Mouse (Mus musculus): ENCODE measurements around the gene Pdzrn3. TPM values are rescaled to one million over a fixed set of nuclear protein-coding genes. Genes with fewer than 3 reads are reported as not detected.

Pdzrn3 gene
- total RNA-seq, 2 experiments from 2014 or later: 45.1 to 50.9 TPM

DNA sequence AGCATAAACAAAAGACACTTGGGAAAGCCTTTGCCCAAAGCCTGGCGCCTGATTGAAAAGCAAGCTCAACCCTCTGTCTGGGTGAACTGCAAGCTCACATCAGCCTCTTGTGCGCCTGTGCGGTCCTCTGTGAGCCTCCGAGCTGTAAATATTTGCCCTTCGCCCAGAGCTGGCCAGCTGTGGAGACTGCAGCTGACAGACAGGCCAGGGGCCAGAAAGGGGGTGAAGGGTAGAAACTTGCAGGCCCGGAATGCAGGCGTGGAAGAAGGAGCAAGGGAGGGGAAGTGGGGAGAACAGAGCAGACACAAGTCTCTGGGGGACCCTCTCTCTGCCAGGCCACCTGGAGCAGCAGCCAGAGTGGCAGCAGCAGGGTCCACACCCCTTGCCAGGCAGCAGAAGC, 3.0 kb downstream of the Pdzrn3 start:
- DNase-seq (ENCODE audit: low spot score in 2 of 2): no peak

DNA sequence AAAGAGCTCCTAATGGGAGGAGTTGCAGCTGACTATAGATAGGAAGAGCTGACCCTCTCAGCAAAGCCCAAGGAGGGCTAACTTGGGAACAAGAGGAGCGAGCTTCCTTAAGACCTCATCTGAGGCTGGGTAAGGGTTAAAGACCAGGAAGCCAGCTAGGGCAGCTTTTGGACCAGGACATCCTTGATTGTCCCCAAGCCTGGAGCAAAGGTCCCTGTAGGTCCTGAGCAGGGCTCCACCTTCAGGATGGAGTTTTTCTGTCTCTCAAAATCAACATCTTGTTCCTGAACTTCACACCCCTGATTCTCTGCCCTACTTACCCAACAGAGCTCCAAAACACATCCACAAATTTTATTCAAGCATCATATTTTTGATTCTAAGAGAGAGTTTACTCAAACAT, 3.5 kb downstream of the Pdzrn3 start:
- intact Hi-C loops (cut with DNase I): loop anchor here (10.0 kb wide), 1 partner anchor 241 kb away; no protein-coding TSS in a partner anchor
- no peak for DNase-seq (ENCODE audit: low spot score in 2 of 2)

More for the DNA sequence above, 3.0 kb downstream of the Pdzrn3 start:
- intact Hi-C loops (cut with DNase I): loop anchor here (5.0 to 10.0 kb wide), 2 partner anchors 107 to 240 kb away; no protein-coding TSS in a partner anchor

DNA sequence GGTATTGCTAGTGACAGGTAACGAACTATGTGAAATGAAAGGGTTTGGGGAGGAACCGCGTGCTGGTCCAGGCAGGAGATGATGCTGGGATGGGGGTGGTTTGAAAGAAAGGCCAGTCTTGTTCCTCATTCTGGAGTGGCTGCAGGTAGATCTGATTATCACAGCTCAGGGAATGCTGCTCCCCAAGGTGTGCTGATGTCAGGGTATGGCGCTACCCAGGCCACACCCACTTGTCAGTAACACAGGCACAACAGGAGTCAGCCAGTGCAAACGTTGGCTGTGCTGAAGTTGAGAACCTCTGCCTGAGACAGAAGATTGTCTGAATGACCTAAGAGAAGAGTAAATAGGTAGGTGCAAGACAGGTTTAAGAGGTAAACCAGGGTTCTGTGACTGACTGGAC, 4.7 kb downstream of the Pdzrn3 start:
- intact Hi-C loops (cut with DNase I): loop anchor here (10.0 kb wide), 1 partner anchor 242 kb away; no protein-coding TSS in a partner anchor
- DNase-seq (ENCODE audit: low spot score in 2 of 2): no peak

DNA sequence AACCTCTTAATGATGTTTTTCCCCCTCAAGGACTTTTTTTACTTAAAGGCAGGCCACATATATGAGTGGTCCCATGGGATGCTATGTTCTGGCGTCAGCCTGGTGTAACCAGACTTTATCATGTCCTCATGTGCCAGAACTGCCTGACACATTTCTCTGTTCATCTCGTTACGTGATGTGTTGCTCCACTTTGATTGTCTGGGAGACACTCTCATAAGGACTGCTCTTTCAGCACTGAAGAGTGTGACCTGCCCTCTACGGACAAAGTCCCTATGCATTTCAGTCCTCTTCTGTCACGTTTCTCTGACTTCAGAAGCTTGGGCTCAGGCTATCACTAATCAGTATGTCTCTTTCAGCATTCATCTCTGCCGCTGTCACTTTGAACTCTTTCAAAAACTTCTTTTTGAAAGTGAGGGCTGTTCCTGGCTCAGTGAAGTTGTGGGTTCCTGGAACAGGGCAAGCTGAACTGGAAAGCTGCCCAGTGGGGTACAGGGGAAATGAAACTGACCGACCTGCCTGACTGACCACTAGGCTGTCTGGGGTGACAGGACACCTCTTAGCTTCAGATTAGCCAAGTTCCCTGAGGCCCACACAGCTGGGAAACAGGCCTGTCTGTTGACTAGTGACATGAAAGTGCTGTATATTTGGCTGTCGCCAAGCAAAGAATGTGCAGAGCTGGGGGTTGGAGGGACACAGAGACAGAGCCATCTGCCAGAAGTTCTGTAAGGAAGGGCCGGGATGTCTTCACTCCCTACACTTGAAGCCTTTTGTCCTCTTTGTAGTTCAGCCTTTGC, 10.7 kb downstream of the Pdzrn3 start:
- intact Hi-C loops (cut with DNase I): no loop called here
- DNase-seq (ENCODE audit: low spot score in 2 of 2): no peak

DNA sequence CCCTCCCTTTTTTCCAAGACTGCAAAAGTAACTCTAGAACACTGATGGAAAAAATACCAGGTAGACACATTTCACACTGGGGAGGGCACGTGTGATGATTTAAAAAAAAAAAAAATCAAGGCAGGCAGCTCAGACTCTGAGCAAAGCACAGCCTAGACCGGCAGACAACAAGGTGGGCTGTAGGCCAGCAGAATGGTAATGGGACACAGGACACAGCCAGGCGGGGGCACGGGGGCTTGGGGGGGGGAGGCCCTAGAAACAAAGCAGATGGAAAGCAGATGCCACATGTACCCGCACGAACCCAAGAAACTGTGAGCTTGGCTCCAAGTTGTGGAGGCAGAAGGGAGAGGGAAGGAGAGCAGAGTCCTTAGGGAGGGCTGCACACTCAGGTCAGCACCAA, 11.9 kb downstream of the Pdzrn3 start:
- intact Hi-C loops (cut with DNase I): no loop called here
- DNase-seq (ENCODE audit: low spot score in 2 of 2): no peak

DNA sequence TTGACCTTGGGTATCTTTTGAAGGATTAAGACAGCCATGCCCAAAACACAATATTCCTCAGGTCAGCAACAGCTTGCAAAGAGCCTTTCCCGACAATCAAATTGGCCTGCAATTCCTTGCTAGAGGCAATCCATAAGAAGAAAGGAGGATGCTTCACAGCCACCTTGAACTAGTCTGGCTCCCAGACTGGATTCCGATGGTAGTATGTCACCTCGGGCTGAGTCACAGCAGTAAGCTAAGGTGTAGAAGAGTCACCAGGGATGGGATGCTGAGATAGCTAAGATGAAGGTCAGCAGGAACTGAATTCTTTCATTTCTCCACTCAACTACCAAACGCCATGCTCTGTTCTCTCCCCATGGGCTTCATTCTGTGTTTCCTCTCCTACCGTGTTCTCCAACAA, 13.8 kb downstream of the Pdzrn3 start:
- intact Hi-C loops (cut with DNase I): no loop called here
- DNase-seq (ENCODE audit: low spot score in 2 of 2): no peak

DNA sequence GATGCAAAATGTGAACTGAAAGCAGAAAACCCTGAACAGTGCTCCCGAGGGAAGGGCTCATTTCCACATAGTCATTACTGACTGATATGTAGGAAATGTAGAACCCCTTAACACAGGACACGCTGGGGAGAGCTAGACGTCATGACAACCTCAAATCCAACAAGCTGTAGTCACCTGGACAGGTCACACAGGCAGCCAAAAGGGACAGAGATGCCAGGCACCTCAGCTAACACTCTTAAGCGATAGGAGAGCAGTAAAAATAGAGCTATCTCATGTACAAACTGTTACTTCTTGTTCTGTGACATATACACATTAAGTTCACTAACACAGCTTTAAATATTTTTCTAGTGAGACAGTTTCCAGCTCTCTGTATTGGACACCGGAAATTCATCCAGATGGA, 15.0 kb downstream of the Pdzrn3 start:
- no peak for DNase-seq (ENCODE audit: low spot score in 2 of 2)
- intact Hi-C loops (cut with DNase I): no loop called here

DNA sequence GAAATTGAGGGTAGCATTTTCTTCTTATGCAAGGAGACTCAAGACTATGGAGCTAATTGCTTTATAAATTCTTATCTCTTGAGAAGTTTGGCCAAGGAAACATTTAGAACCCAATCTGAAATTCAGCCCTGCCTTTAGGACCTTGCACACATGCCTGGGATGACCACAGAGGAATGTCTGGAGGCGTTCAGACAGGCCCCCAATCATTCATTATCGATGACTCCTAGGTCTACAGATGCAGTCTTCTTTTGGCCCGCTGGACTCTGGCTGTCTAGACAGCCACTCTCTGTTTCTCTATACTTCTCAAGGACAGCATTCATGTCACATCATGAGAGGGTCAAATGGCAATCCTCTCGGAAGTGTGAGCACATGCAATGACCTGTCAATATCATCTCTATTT, 15.4 kb downstream of the Pdzrn3 start:
- no peak for DNase-seq (ENCODE audit: low spot score in 2 of 2)
- intact Hi-C loops (cut with DNase I): no loop called here

DNA sequence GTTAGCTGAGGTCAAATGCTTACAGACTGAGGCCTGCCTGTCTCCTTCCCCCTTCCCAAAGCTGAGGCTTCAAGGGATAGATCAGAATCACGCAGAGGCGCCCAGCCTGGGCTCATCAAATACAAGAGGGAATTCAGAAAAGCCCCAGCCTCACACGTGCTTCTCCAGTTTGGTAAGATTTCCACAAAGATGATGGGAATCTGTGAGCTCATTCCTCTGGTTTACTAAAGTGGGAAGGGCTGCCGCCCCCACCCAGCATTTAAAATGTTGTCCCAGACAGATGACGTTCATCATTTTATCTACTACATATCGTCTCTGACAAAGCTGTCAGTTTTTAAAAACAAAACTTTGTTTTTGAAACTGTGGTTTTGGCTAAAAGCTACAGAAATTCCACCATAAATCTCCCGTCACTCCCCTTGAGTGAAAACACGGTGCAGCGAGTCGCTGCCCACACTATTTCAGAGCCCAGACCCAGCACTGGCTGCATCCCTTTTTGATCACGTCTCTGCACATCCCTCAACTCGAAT, 17.4 kb downstream of the Pdzrn3 start:
- intact Hi-C loops (cut with DNase I): no loop called here
- DNase-seq (ENCODE audit: low spot score in 2 of 2): no peak

DNA sequence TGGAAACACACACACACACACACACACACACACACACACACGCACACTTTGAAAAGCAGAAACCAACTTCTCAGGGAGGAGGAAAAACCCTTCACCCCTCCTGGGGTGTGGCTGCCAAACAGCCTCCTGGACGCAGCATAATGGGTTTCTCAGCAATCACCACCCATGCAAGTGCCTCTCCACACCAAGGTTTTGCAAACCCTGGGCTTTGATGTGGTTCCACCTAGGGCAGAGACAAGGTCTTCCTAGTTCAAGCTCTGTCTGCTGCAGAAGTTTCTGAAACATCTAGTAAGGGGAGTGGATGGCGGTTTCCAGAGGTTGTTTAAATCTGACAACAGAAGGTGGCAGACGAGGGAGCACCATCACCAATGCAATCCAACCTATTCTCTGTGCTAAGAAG, 18.1 kb downstream of the Pdzrn3 start:
- DNase-seq (ENCODE audit: low spot score in 2 of 2): no peak
- intact Hi-C loops (cut with DNase I): no loop called here

DNA sequence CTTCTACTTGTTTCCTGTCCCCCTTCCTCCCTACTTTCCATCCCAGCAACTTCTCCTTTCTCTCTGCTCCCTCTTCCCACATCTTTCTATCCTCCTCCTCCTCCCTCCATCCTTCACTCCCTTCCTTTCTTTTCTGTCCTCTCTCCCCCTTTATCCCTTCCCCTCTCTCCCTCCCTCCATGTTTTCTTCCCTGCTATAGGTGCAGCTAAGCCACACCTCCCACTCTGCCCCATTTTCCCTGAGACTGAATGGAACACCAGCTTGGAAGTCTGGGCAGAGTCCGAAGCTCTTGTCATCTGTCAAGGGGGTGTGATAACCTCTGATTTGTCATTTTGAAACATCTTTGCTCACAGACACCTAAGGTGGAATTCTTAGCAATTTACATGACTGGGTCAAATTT, 22.8 kb downstream of the Pdzrn3 start:
- intact Hi-C loops (cut with DNase I): loop anchor here (5.0 kb wide), 1 partner anchor 177 kb away; no protein-coding TSS in a partner anchor
- DNase-seq (ENCODE audit: low spot score in 2 of 2): no peak

DNA sequence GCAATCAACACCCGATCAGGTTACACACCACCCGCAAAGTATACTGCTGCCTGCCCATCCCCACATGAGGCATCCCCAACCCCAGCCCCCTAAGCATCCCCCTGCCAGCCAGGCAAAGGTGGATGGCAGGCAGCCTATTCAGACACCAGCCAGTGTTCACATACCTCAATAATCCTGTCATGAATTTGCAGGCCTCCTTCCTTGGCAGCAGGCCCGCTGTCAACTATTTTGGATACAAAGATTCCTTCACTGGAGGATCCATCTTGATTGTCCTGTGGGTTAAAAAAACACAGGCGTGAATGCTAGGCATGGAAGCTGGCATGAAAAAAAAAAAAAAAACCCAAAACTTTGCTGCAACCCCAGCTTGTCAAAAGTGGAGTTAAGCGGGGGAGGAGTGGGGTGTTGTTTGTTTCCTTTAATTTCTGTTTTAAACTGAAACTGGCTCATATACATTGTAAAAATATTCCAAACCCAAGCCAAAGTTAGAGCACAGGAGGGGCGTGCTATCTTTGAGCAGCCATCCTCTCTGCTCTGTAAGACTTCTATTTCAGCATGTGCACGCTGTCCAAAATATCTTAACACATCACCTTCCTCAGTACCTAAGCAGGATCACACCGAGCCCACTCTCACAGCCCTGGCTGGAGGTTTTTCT, 23.3 kb downstream of the Pdzrn3 start:
- peak; percentile 55 to 71 for DNase-seq (ENCODE audit: low spot score in 2 of 2)
- intact Hi-C loops (cut with DNase I): loop anchor here (5.0 kb wide), 1 partner anchor 178 kb away; no protein-coding TSS in a partner anchor

DNA sequence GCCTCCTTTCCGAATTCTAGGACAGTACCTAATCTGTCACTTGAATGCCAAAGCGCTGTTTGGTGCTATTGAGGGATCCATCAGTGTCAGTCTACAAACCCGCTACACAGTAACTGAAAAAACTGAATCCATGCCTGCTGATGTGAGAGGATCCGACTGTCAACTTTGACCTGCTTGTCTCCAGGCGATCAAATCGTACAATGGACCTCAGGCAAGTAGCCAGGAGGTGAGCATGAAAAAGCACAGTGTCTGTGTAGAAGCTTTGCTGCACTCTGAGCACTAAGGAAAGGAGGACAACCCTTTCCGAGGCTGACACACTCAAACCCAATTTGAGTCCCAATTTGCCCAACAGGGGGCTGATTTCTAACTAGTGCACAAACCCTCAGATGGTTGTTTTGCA, 24.0 kb downstream of the Pdzrn3 start:
- intact Hi-C loops (cut with DNase I): loop anchor here (5.0 kb wide), 1 partner anchor 179 kb away; no protein-coding TSS in a partner anchor
- no peak for DNase-seq (ENCODE audit: low spot score in 2 of 2)

DNA sequence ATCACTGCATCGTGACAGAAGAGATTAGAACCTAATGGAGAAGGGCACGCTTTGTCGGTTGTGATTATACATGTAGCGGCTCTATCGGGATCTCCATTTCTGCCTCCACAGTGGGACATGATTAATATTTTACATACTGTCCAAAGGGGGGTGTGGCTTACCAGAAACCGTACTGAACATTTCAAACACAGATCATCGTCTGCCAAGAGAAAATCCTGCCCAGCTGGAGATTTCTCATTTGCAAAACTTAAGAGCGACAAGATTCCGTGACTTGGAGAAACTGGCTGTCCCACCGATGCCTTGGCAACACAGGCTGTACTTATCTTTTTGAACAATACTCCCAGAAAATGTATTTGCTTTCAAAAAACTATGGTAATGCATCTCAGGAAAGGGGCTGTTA, 25.1 kb downstream of the Pdzrn3 start:
- no peak for DNase-seq (ENCODE audit: low spot score in 2 of 2)
- intact Hi-C loops (cut with DNase I): loop anchor here (5.0 kb wide), 1 partner anchor 180 kb away; no protein-coding TSS in a partner anchor

DNA sequence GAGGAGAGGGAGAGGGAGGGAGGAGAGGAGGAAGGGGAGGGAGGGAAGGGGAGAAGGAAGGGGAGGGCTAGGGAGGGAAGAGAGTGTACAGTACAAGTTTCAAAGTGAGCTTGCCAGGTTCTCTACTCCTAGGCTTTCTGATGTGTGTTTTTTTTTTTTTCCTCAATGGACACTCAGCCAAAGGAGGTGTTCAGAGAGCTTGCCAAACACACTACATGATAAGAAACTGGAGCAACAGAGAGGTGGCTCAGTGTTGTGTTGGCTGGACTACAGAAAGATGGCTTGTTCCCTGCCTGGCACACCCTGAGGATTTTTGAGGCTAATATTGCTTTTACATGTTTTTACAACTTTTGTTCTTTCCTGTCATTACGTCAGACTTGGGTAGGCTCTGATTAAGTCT, 26.6 kb downstream of the Pdzrn3 start:
- intact Hi-C loops (cut with DNase I): loop anchor here (5.0 kb wide), 1 partner anchor 181 kb away; no protein-coding TSS in a partner anchor
- no peak for DNase-seq (ENCODE audit: low spot score in 2 of 2)

DNA sequence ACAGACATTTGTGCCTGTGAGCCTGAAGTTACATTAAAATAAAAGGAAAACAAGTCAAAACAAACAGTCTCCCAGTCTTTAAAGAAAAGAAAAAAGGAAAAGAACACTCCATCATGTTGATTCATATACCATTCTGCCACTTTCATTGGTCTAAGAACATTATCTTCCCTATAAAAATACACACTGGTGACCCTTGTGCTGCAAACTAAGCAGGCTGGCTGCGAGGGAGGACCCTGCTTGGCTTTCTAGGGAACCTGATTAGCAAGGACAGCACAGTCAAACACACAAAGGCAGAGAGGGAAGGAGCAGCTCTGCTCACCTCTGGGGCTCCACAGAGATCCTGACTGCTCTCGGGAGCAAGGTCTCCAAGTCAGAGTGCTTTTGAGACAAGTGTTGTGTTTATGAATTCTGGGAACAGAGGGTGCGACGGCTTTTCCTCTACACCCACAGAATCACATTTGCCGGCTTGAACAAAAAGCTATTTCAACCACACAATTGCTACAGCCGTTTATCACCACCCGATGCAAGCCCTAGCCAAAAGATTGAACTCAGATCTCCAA, 27.2 kb downstream of the Pdzrn3 start:
- no peak for DNase-seq (ENCODE audit: low spot score in 2 of 2)
- intact Hi-C loops (cut with DNase I): loop anchor here (5.0 kb wide), 1 partner anchor 182 kb away; no protein-coding TSS in a partner anchor

DNA sequence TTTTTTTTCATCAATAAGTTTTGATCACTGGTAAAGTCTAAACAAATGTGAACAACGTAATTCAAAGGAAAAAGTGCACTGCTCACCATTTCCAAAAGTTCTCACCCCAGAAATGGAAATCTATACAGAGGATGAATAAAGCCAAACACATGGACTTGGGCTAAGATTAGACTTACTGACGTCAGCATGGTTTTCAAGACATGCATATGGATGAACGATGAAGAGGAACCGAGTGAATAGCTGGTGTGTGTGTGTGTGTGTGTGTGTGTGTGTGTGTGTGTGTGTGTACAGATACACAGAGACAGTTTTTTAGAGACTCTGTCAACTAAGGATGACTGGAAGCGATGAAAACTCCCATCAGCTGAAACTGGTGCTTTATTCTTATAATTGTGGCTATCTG, 29.2 kb downstream of the Pdzrn3 start:
- intact Hi-C loops (cut with DNase I): no loop called here
- DNase-seq (ENCODE audit: low spot score in 2 of 2): no peak

DNA sequence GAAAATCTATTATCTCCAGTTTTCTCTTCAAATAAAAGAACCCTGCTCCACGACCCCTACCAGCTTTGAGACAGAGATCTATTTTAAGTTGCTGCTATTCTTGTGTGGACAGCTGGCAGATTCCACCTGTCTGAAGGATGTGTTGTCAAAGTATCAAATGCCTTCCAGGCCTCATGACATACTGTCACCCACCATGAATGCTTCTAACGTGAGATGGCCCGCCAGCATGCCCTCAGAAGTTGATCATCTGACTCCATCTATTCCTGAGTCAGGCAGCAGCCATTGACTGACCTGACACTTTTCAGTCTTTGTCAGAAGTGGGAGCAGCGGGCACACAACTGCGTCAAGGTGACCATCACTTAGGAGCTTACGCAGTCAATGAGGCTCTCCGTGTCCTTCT, 37.6 kb downstream of the Pdzrn3 start:
- no peak for DNase-seq (ENCODE audit: low spot score in 2 of 2)
- intact Hi-C loops (cut with DNase I): no loop called here

DNA sequence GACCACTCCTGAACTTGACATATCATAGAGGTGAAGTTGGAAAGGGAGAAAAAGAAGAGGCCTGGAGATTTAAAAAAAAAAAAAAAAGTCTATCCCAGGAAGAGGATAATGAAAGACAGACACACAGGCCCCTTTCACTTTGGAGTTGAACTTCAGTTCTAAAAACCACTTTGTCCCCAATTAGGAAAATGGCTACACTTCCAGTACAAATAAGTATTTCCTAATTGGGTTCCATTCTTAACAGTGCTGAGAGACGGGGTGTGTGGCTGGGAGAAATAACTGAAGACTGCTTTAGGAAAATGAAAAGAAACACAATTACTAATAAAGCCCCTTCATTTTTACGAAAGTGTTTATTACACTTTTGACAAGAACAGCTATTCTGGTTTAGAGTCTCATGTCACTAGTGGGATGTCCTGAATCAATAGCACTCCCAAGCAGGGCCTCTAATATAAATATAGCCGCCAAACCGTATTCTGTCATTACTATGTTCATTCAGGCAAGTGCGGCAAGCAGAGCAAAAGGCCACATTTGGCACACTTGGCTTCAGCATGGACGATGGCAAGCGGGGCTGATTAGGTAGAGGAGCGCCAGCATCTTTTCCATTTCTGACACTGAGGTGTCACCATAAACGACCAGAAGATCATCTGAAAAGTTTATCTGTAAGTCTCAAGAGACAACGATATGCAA, 39.7 kb downstream of the Pdzrn3 start:
- intact Hi-C loops (cut with DNase I): no loop called here
- DNase-seq (ENCODE audit: low spot score in 2 of 2): no peak

DNA sequence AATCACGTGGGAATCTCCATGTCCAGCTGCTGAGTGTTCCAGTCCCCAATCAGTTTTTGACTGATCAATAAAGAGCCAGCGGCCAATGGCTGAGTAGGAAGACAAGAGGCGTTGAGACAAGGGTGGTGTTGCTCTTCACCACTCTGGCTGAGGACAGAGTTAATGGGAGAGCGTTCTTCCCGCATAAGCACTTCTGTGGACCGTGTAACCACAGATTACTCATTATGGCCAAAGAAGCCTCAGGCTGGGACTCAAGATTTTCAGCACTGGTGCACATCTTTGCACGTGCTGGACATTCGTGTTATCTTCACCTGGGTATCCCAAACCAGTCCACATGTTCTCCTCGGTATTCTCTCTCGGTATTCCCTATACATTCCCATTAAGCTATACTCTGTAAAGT, 41.0 kb downstream of the Pdzrn3 start:
- intact Hi-C loops (cut with DNase I): no loop called here
- no peak for DNase-seq (ENCODE audit: low spot score in 2 of 2)
